Mouse (Mus musculus) hindbrain, embryonic 11.5 days (tissue): ENCODE measurements at regions not wholly inside any gene's neighbourhood (a gene's known extent, or its start where the extent isn't known, plus 50 kb on each side); places are given as distances from the start of the nearest gene placed in this dataset.

ENCODE experiments used
- ATAC-seq: fragments of 200-750 bp; cut with Nextera tagmentation; 2 replicates; pipeline ENCODE4 v1.8.0; 2017; ENCODE audit warnings: mild to moderate bottlenecking, moderate TSS enrichment, moderate library complexity; ENCODE audit not compliant: low FRiP score
- DNase-seq: peaks from one replicate; pipeline ENCODE4 v3.0.0-alpha.2; 2015; ENCODE audit warnings: low spot score
- H3K27ac ChIP-seq: fragments of 300-500 bp; sonication (generic); 2 replicates; pipeline ENCODE4 v1.5.1; 2014; ENCODE audit warnings: mild to moderate bottlenecking, low read depth, low read length
- H3K27me3 ChIP-seq: fragments of 300-500 bp; sonication (generic); 2 replicates; pipeline ENCODE4 v1.6.1; 2014; ENCODE audit warnings: mild to moderate bottlenecking, low read length, moderate library complexity, mixed read lengths; ENCODE audit not compliant: control insufficient read depth, insufficient read depth
- H3K36me3 ChIP-seq: fragments of 300-500 bp; sonication (generic); 2 replicates; pipeline ENCODE4 v1.6.1; 2014; ENCODE audit warnings: mild to moderate bottlenecking, low read length, moderate library complexity, mixed read lengths; ENCODE audit not compliant: control insufficient read depth, insufficient read depth
- H3K4me1 ChIP-seq: fragments of 300-500 bp; sonication (generic); replicated peaks from 2 replicates; pipeline ENCODE4 v1.6.1; 2014; ENCODE audit warnings: low read length, mixed read lengths; ENCODE audit not compliant: control insufficient read depth, insufficient read depth
- H3K4me2 ChIP-seq: fragments of 300-500 bp; sonication (generic); replicated peaks from 2 replicates; pipeline ENCODE4 v1.6.1; 2014; ENCODE audit warnings: mild to moderate bottlenecking, low read depth, low read length
- H3K4me3 ChIP-seq: fragments of 300-500 bp; sonication (generic); 2 replicates; pipeline ENCODE4 v1.5.1; 2014; ENCODE audit warnings: low read depth, low read length
- H3K9ac ChIP-seq: fragments of 300-500 bp; sonication (generic); 2 replicates; pipeline ENCODE4 v1.6.1; 2014; ENCODE audit warnings: low read depth, low read length
- H3K9me3 ChIP-seq: fragments of 300-500 bp; sonication (generic); 2 replicates; pipeline ENCODE4 v1.6.1; 2016; ENCODE audit warnings: low read length; ENCODE audit not compliant: control insufficient read depth
- WGBS: fragments of 180-500 bp; shearing (Covaris S2); extraction: QIAGEN DNeasy Blood & Tissue Kit; methylation state at CpG from one replicate; pipeline ENCODE4 v1.1.7; 2014; 5-methylcytosine and 5-hydroxymethylcytosine counted together

GRCm38 (mm10) chr17:47296709-47297450 lies 71.8 kb upstream of the Mrps10 start:
- Histone ChIP-seq H3K4me2 (no peak overlapping the region), H3K4me1 (peaks cover 3% of the 10 kb centered on the region), H3K27me3 (no peaks in the 10 kb centered on the region), H3K27ac (no peak overlapping the region), H3K9ac (no peak overlapping the region), H3K4me3 (no peak overlapping the region), H3K9me3 (no peaks in the 10 kb centered on the region), H3K36me3 (no peaks in the 10 kb centered on the region)
- whole genome bisulfite sequencing = 89% methylated on average over 9 of the region's 9 CpGs
- DNase-seq (no peak), ATAC-seq (no peak)

DNA sequence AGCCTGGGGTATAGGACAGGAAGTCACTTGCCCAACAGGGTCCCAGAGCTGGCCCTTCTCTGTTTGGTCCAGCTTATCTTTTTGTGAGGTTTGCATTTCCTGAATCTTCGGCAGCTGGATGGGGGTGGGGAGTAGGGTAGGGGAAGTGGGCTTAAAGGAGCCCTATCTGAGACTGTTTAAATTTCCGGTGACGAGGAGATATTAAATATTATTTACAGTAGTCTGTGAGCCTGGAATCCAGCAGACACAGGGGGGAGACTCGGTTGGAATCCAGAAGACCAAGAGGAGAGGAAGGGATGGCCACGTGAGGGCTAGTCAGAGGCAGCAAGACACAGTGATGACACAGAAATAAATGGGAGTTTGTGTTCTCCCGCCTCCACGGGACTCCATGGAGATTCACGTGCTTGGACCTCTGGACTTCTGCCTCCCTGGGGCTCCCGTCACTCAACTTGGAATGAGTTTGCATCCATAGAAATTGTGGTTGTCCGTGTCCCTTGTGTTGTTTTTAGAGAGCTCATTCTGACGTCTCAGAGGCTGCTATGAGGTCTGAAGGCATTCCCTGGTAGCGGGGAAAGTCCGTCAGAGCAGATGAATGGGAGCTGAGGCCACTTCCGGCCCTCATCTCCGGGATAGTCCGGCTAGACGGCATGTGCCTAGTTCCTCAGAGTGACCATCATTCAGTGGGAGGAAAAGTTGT lies 73.2 kb upstream of the Mrps10 start:
- 67% methylated on average over 17 of the region's 17 CpGs for WGBS
- Histone ChIP-seq H3K9me3 (no peaks in the 10 kb centered on the region), H3K27ac (no peak overlapping the region), H3K4me1 (peaks cover 3% of the 10 kb centered on the region), H3K27me3 (no peaks in the 10 kb centered on the region), H3K36me3 (no peaks in the 10 kb centered on the region), H3K9ac (no peak overlapping the region), H3K4me3 (no peak overlapping the region), H3K4me2 (no peak overlapping the region)
- ATAC-seq (no peak), DNase-seq (no peak)

GRCm38 (mm10) chr17:47294091-47294534 lies 74.6 kb upstream of the Mrps10 start:
- no peak overlapping the region for H3K9ac ChIP-seq
- H3K4me1 ChIP-seq = peaks cover 3% of the 10 kb centered on the region
- no peak overlapping the region for H3K4me2 ChIP-seq
- ATAC-seq (no peak), DNase-seq (no peak)
- no peaks in the 10 kb centered on the region for H3K9me3 ChIP-seq
- H3K27me3 ChIP-seq = no peaks in the 10 kb centered on the region
- no peaks in the 10 kb centered on the region for H3K36me3 ChIP-seq
- H3K4me3 ChIP-seq = no peak overlapping the region
- WGBS = 68% methylated on average over 5 of the region's 5 CpGs
- H3K27ac ChIP-seq = no peak overlapping the region

DNA sequence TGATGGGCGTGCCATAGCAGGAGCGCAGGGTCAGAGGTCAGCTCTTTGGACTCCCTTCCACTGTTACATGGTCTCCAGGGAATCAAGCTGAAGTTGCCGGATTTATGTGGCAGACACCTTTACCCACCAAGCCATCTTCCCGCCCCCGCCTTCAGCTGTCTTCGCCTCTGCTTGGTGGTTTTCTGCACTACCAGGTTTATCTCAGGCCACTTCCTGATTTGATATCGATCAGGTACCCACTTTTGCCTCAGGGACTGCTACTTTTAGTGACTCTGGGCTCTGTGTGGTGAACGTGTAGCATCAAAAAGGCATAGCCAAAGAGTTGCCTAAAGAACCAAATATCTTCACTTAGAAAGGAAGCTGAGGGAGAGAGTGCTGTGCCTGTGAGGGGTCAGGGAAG lies 75.5 kb upstream of the Mrps10 start:
- Histone ChIP-seq H3K4me2 (no peak overlapping the region), H3K27me3 (no peaks in the 10 kb centered on the region), H3K36me3 (no peaks in the 10 kb centered on the region), H3K9me3 (no peaks in the 10 kb centered on the region), H3K4me3 (no peak overlapping the region), H3K27ac (no peak overlapping the region), H3K9ac (no peak overlapping the region), H3K4me1 (peaks cover 3% of the 10 kb centered on the region)
- WGBS = 91% methylated on average over 8 of the region's 8 CpGs
- ATAC-seq = no peak
- no peak for DNase-seq

DNA sequence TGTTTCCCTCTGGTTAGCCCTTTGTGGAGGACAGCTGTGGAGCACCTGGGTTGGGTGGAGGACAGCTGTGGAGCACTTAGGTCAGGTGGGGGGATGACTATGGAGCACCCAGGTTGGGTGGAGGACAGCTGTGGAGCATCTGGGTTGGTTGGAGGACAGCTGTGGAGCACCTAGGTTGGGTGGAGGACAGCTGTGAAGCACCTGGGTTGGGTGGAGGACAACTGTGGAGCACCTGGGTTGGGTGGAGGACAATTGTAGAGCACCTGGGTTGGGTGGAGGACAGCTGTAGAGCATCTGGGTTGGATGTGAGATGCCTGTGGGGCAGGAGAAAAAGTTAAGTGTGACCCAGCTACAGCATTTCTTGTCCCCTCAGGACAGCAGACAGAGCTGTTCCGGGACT lies 77.1 kb upstream of the Mrps10 start:
- no peak for ATAC-seq
- DNase-seq = no peak
- Histone ChIP-seq H3K9ac (no peak overlapping the region), H3K36me3 (no peaks in the 10 kb centered on the region), H3K27ac (no peak overlapping the region), H3K27me3 (no peaks in the 10 kb centered on the region), H3K4me3 (no peak overlapping the region), H3K9me3 (no peaks in the 10 kb centered on the region), H3K4me1 (peaks cover 3% of the 10 kb centered on the region), H3K4me2 (no peak overlapping the region)
- WGBS = 90% methylated on average over 1 of the region's 1 CpGs

GRCm38 (mm10) chr17:47285616-47286015 lies 83.1 kb upstream of the Mrps10 start:
- Histone ChIP-seq H3K9ac (no peak overlapping the region), H3K4me3 (no peak overlapping the region), H3K4me2 (no peak overlapping the region), H3K9me3 (no peaks in the 10 kb centered on the region), H3K27ac (no peak overlapping the region), H3K36me3 (no peaks in the 10 kb centered on the region), H3K27me3 (no peaks in the 10 kb centered on the region), H3K4me1 (no peaks in the 10 kb centered on the region)
- DNase-seq = no peak
- no peak for ATAC-seq
- WGBS = 98% methylated on average over 10 of the region's 10 CpGs

GRCm38 (mm10) chr17:47284236-47284635 lies 84.5 kb upstream of the Mrps10 start:
- Histone ChIP-seq H3K4me1 (no peaks in the 10 kb centered on the region), H3K27me3 (no peaks in the 10 kb centered on the region)
- WGBS = 87% methylated on average over 11 of the region's 11 CpGs

GRCm38 (mm10) chr17:47283158-47283557 lies 85.5 kb upstream of the Mrps10 start:
- DNase-seq = no peak
- ATAC-seq = no peak

More at GRCm38 (mm10) chr17:47284236-47284635, 84.5 kb upstream of the Mrps10 start:
- no peak overlapping the region for H3K4me2 ChIP-seq
- no peak overlapping the region for H3K4me3 ChIP-seq
- H3K9me3 ChIP-seq = no peaks in the 10 kb centered on the region
- no peaks in the 10 kb centered on the region for H3K36me3 ChIP-seq
- no peak overlapping the region for H3K27ac ChIP-seq
- DNase-seq (no peak), ATAC-seq (no peak)
- no peak overlapping the region for H3K9ac ChIP-seq

DNA sequence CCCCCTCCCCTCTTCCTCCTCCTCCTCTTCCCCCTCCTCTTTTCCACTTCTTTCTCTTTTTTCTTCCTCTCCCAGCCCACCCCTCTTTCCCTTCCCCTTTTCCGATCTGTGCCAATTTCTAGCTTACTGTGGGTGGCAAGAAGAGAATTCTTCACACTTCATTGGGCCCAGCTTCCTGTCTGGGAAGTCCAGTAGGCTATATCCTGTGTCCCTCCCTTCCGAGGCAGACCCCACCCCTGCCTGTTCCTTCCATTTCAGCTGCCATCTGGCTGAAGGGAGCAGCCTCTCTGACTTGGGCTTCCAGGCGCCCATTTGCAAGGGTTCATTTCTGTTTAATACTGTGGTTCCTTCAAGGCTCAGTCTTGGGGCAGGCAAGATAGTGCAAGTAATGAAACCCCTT lies 86.2 kb upstream of the Mrps10 start:
- Histone ChIP-seq H3K9ac (no peak overlapping the region), H3K9me3 (no peaks in the 10 kb centered on the region), H3K4me1 (no peaks in the 10 kb centered on the region), H3K27me3 (no peaks in the 10 kb centered on the region), H3K36me3 (no peaks in the 10 kb centered on the region), H3K4me2 (no peak overlapping the region), H3K27ac (no peak overlapping the region), H3K4me3 (no peak overlapping the region)
- 69% methylated on average over 3 of the region's 3 CpGs for WGBS
- no peak for ATAC-seq
- no peak for DNase-seq

More at GRCm38 (mm10) chr17:47283158-47283557, 85.5 kb upstream of the Mrps10 start:
- Histone ChIP-seq H3K27ac (no peak overlapping the region), H3K9me3 (no peaks in the 10 kb centered on the region), H3K4me3 (no peak overlapping the region), H3K36me3 (no peaks in the 10 kb centered on the region), H3K27me3 (no peaks in the 10 kb centered on the region), H3K4me1 (no peaks in the 10 kb centered on the region), H3K9ac (no peak overlapping the region), H3K4me2 (no peak overlapping the region)
- 89% methylated on average over 4 of the region's 4 CpGs for WGBS
